Mouse (Mus musculus): ENCODE measurements around the gene Rnf182.

DNA sequence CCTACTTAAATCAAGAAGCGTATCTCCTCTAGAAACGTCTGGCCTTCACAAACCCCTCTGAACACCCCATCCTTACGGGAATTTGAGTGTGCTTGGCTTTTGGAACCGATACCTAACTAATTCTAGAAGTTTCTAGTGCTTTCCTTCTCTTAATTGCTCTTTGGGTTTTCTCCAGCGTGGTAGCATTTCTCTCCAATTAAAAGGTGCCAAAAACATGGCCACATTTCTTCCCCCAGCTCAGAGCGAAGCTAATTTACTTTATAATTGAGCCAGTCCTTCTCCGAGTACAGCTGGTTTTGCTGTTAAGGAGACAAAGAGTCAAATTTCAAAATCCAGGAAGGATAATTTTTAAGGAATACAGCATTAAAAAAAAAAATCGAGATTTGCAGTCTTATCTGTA is 32.0 kb upstream of the Rnf182 start:
- TF ChIP-seq CTCF (IDR thresholded peaks at IDR 0.05; ENCODE audit: low read depth, low read length) (no peak), POLR2A (IDR thresholded peaks at IDR 0.05; ENCODE audit: insufficient read depth, low read length) (no peak), EP300 (IDR thresholded peaks at IDR 0.05; ENCODE audit: insufficient read depth, low read depth, low read length) (no peak)
